Mouse (Mus musculus) limb, embryonic 10.5 days (tissue): ENCODE results near the gene Vti1b. TPM values are rescaled to one million over a fixed set of nuclear protein-coding genes. Genes with fewer than 3 reads are reported as not detected.

Experiments
- DNase-seq: peaks from one replicate; pipeline ENCODE4 v3.0.0-alpha.2; 2017; ENCODE audit warnings: low spot score
- H3K27ac ChIP-seq: fragments of 300-500 bp; sonication (generic); 2 replicates; pipeline ENCODE4 v1.5.1; 2016; ENCODE audit warnings: mild to moderate bottlenecking
- H3K27me3 ChIP-seq: fragments of 300-500 bp; sonication (generic); 2 replicates; pipeline ENCODE4 v1.6.1; 2016; ENCODE audit warnings: low read depth, mild to moderate bottlenecking; ENCODE audit not compliant: poor library complexity, severe bottlenecking
- H3K36me3 ChIP-seq: fragments of 300-500 bp; sonication (generic); 2 replicates; pipeline ENCODE4 v1.6.1; 2016; ENCODE audit warnings: mild to moderate bottlenecking, moderate library complexity
- H3K4me1 ChIP-seq: fragments of 300-500 bp; sonication (generic); 2 replicates; pipeline ENCODE4 v1.6.1; 2016
- H3K4me3 ChIP-seq: fragments of 300-500 bp; sonication (generic); 2 replicates; pipeline ENCODE4 v1.5.1; 2016; ENCODE audit warnings: mild to moderate bottlenecking, moderate library complexity
- H3K9me3 ChIP-seq: fragments of 300-500 bp; sonication (generic); replicated peaks from 2 replicates; pipeline ENCODE4 v1.6.1; 2016; ENCODE audit warnings: mild to moderate bottlenecking
- WGBS: fragments of 180-500 bp; shearing (Covaris S2); methylation state at CpG from one replicate; pipeline ENCODE4 v1.1.7; 2016; 5-methylcytosine and 5-hydroxymethylcytosine counted together
- polyA plus RNA-seq: library from polyadenylated mRNA; unstranded; fragments of >200 nt; fragmentation: Nextera tagmentation; extraction: Ambion mirVana; gene quantifications from 2 replicates; pipeline ENCODE4 v1.2.1, GENCODE M21; 2016

The Vti1b gene
- polyA plus RNA-seq, 1 experiment from 2014 or later = 91.8 TPM

DNA sequence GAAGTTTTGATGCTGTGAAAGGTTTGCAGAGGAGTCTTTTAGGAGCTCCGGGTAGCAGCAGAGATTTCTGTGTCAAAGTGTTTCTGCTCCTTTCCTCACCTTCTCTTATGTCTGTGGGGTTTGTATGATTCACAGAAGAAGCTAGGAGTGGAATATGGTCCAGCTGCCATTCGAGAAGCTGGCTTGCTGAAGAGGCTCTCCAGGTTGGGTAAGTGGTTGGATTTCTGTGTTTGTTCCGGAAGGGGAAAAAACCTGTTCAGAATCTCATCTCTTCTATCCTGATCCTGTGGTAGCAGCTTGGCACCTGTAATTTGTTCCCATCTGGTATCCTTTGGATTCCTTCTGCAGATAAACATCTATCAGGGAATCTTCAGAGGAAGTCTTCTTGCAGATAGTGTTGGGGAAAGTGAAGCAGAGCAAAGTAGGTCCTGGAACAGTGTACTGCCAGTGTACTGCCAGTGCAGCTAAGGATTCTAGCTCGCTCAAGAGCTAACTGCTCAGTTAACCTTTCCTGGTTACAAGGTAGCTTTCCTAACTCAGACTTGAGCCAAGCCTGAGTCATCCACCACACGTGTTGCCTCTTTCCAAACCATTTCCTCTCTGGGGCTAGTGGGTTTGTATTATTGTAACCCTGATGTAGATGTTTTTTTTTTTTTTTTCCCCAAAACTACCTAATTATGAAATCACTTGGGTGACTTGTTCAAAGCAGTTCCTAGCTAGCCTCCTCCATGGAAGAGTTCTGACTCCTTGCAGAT, 40.6 kb downstream of the Vti1b start:
- H3K27me3 ChIP-seq = peaks cover 59% of the 10 kb centered on the region
- peak overlapping the region; percentile 57; the same call in 1 of the 2 replicates for H3K4me3 ChIP-seq
- no peak for DNase-seq
- 34% methylated on average over 5 of the region's 5 CpGs for WGBS
- H3K4me1 ChIP-seq = peaks cover 12% of the 10 kb centered on the region
- H3K9me3 ChIP-seq = no peaks in the 10 kb centered on the region
- no peaks in the 10 kb centered on the region for H3K36me3 ChIP-seq
- no peak overlapping the region for H3K27ac ChIP-seq

GRCm38 (mm10) chr12:79131178-79131675, 41.2 kb downstream of the Vti1b start:
- Histone ChIP-seq H3K9me3 (no peaks in the 10 kb centered on the region), H3K36me3 (no peaks in the 10 kb centered on the region), H3K27me3 (peaks cover 59% of the 10 kb centered on the region), H3K4me3 (peak overlapping the region; percentile 57), H3K4me1 (peaks cover 12% of the 10 kb centered on the region), H3K27ac (no peak overlapping the region)
- peak; percentile 52 for DNase-seq
- WGBS = under 1% methylated on average over 22 of the region's 22 CpGs

GRCm38 (mm10) chr12:79130299-79131177, 41.9 kb downstream of the Vti1b start, which contains the start of gene Arg2:
TSS of gene Arg2 (plus strand) at chr12:79130777.
- no peak within 1 kb of the TSS for H3K27ac ChIP-seq
- H3K4me3 ChIP-seq = peak within 1 kb of the TSS; percentile 57
- peak; percentile 82 for DNase-seq
- H3K36me3 ChIP-seq = no peaks in the 10 kb centered on the region
- H3K9me3 ChIP-seq = no peaks in the 10 kb centered on the region
- H3K4me1 ChIP-seq = peaks cover 12% of the 10 kb centered on the region
- H3K27me3 ChIP-seq = peaks cover 59% of the 10 kb centered on the region
- WGBS = under 1% methylated on average over 47 of the region's 47 CpGs

DNA sequence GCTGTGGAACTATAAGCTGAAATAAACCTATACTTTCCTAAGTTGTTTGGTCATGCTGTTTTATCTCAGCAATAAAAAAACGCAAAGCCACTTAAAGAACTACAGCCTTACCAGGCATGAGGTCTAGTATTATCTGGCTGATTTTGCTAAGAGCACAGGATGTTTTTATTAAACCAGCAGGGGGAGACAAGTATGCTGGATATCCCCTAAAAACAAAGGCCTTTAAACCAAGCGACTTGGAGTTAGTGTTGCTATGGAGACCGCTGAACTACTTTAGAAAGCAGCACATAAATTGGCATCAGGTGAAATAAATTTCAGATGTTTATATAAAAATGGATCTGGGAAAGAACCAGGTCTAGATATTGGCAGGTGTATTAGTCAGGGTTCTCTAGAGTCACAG, 49.6 kb downstream of the Vti1b start:
- Histone ChIP-seq H3K4me3 (no peak overlapping the region), H3K27me3 (no peaks in the 10 kb centered on the region), H3K36me3 (no peaks in the 10 kb centered on the region), H3K9me3 (no peaks in the 10 kb centered on the region), H3K4me1 (no peaks in the 10 kb centered on the region), H3K27ac (no peak overlapping the region)
- DNase-seq = no peak
- 41% methylated on average over 3 of the region's 3 CpGs for WGBS

DNA sequence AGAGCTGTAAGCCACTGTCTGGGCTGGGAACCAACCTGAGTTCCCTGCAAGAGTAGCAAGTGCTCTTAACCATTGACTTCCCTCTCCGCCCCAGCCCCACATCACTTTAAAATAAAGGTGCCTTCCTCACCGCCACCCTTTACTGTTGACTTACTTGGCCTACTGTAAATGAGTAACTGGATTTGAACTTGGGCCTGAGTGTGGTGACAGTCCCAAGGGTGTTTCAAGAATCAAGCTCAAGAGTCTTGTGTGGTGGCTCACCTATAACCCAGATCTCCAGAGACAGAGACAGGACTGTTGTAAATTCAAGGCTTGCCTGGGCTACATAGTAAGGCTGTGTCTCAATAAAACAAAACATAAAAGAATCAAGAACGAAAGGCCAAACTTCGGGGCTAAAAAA, 53.5 kb downstream of the Vti1b start:
- DNase-seq = no peak
- H3K27me3 ChIP-seq = no peaks in the 10 kb centered on the region
- no peaks in the 10 kb centered on the region for H3K4me1 ChIP-seq
- WGBS = 93% methylated on average over 4 of the region's 4 CpGs
- no peak overlapping the region for H3K27ac ChIP-seq
- no peaks in the 10 kb centered on the region for H3K9me3 ChIP-seq
- no peak overlapping the region for H3K4me3 ChIP-seq
- no peaks in the 10 kb centered on the region for H3K36me3 ChIP-seq

Other genes with a start within 250 kb of the Vti1b start
- gene Tmem229b, start 165.0 kb downstream of the Vti1b start, polyA plus RNA-seq = 1.3 and 2.3 TPM in 2 replicates
- 3.3 and 4.3 TPM in 2 replicates for gene Plekhh1, start 143.5 kb downstream of the Vti1b start, polyA plus RNA-seq
- gene Pigh, start 83.0 kb downstream of the Vti1b start, polyA plus RNA-seq = 28.4 and 34.4 TPM in 2 replicates
- 0.20 and 0.26 TPM in 2 replicates for gene Arg2, start 41.9 kb downstream of the Vti1b start, polyA plus RNA-seq
- gene Rdh11, start 19.6 kb upstream of the Vti1b start, polyA plus RNA-seq = 20.8 and 22.2 TPM in 2 replicates
- gene Rdh12, start 36.2 kb upstream of the Vti1b start, polyA plus RNA-seq = 1.9 and 2.6 TPM in 2 replicates
- gene Zfyve26, start 123.6 kb upstream of the Vti1b start, polyA plus RNA-seq = 14.5 and 18.2 TPM in 2 replicates
- gene Rad51b, start 124.6 kb upstream of the Vti1b start, polyA plus RNA-seq = 6.0 and 7.4 TPM in 2 replicates